Mouse (Mus musculus) fat pad, adult 2 months (tissue): Measurements from ENCODE around the gene Serpina16.

Experiments
- DNase-seq: peaks from one replicate; pipeline ENCODE4 v3.0.0-alpha.2; 2011; ENCODE audit warnings: low read depth, low spot score; ENCODE audit errors: extremely low read depth

Serpina16 gene

DNA sequence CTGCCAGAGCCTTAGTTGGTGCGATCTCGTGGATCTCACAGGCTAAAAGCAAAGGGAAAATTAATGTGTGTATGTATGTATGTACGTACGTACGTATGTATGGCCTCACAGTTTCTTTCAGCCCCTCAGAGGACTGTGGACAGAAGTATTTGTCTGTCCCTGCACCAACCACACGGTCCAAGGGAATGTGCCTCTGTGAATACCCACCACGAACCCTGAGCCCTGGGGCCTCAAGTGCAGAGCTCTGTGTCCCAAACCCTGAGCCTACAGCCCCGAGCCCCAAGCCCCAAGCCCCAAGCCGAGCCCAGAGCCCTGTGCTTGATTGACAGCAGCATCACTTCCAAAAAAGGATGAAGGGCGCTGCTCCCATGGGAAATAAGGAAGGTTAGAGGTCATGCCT is 17.9 kb downstream of the Serpina16 start:
- DNase-seq = no peak

DNA sequence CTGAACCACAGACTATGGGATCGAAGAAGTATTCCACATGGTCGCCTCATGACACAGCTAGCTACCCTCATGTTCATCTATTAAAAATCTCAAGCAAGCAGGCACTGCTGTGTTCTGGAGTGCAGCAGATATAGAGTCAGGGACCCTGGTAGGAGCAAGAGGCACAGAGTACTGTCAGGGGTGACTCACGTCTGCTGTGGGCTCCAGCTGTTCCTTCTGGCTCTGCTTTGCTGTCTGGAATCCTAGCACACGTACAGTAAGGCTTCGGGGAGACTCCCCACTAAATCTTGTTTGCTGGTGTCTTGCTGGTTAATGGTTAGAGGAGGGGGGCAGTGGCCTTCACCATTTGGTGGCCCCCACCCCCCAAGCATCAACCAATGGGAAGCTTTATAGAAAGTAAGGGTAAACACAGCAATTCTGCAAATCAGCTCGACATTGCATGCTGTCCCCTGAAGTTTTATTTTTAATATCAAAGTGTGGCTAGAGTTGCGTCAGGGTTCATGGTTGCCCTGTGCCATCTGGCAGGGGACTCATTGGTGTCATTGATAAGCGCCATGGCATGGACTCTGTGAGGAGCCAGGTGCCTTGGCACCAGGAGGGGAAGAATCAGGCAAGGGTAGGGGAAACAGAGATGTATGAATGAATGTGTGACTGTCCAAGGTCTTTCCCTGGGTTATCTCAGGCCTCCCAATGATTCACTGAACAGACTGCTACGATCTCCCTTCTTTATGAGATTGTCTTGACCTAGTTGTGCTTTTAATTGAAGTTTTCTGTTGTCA is 18.9 kb downstream of the Serpina16 start, which contains the start of gene Serpina6:
Gene Serpina6, minus strand, starts transcription at position 365 of the 779 bp plus-strand sequence.
- DNase-seq = no peak

DNA sequence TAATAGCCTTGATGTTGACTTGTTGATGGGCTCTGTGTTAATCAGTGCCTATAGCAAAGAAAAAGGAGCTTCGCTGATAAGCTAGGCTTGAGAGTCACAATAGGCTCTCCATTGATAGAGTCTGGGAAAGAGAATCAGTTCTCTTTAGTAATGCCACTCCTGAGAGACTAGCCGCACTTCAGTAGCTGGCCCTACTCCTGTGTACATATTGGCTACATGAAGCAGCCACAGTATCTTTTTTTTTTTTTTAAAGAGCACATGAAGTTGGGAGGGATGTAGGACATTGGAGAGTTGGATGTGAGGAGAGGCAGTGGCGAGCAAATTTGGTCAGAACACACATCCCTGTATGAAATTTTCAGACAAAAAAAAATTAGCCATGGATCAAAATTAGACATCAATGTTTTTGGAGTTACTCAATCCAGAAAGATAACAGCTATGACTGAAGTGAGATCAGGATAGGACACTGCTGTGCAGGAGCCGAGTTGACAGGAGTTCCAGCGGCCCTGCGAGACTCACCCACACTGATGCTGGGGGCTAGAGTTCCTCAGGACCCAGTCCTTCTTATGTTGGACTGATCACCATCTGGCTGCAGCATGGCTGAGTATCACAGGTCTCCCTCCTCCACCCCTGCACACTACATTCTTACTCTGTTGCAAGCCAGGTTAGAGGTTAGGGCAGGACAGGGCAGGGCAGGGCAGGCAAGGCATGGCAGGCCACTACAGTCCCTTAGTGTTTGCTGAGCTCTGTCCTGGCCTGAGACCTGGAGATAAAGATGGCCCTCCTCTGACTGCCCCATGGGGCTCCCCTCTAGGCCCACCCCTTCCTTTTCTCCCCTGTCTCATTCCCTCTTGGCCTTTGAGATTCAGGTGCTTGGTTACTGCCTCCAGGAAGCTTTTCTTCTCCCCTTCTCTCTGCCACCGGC is 20.6 kb downstream of the Serpina16 start:
- DNase-seq = no peak

DNA sequence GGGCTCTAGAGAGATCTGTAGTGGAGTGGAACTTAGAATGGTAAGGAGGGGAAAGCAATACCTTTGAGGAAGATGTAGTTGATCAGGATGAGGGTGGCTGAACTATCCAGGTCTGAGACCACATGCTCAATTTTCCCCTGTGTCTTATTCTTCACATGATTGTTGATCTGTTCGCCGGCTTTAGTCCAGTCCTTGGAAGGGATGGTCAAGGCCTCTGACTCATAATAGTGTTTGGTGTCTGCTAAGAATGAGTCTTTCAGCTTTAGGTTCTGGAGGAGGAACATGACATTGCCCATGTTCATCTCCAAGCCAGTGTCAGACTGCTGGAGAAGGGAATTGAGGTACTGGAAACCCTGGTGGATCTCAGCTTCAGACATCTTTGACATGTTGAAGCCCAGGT is 22.1 kb downstream of the Serpina16 start:
- DNase-seq = no peak

DNA sequence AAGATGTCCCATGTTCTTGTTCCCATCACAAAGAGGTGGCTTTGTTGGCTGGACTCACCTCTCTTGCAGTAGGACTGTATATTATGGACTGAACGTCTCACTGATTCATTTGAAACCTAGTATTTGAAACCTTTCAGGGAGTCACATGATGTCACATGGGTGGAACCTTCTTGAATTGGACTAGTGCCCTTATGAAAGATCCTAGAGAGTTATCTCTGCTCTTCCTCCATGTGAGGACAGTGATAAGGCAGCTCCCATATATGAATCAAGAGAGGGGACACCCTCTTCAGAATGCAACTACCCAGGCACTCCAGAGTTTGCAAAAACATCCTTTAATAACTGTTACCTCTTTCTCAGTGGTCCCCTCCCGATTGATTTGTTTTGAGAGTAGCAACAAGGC is 29.6 kb downstream of the Serpina16 start:
- DNase-seq = no peak

DNA sequence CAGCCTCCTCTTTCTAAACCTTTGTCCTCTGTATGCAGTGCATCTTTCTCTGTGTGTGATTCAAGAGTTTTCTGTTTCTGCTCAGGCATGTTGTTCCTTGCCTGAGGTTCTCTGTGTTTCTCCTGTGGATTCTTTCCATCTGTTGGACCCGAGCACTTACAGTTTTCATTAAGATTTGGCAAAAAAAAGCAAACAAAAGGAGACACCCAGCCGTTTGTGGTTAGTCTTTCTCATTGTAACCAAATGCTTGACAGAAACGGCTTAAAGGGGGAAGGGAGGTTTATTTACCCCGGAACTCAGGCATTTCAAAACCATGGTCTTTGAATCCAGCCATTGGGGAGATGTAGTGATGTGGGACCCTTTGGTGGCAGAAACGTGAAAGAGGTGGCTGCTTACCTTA is 31.3 kb downstream of the Serpina16 start:
- no peak for DNase-seq

DNA sequence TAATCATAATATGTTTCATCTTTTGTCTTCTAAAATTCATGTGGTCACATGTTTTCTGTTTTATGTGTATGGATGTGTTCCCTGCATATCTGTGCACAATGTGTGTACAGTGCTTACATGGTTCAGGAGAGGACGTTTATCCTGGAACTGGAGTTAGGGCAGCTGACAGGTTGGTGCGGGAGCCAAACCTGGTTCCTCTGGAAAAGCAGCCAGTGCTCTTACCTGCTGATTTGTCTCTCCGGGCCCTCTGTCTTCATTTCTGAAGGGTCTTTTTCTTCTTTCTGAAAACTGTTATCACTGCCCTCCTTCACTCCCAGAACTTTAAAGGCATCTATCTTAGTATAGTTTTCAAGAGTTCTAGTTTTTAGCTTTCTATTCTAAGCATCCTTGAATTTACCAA is 32.1 kb downstream of the Serpina16 start:
- no peak for DNase-seq

DNA sequence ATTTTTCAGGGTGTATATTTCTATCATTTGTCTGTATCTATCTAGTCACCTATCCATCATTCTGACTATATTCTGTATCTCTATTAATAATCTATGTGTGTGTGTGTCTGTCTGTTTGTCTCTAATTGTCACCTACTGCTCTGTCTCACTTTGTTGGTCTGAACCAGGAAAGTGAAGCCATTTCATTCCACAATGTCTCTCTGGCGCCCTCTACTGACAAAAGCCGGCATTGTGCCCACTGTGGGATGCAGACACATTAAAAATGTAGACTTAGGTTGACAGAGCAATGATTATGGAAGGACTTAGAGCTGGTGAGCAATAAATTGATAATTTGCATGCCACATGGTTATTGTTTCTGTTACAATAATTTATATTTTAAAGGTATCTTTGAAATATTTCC is 32.6 kb downstream of the Serpina16 start:
- no peak for DNase-seq

DNA sequence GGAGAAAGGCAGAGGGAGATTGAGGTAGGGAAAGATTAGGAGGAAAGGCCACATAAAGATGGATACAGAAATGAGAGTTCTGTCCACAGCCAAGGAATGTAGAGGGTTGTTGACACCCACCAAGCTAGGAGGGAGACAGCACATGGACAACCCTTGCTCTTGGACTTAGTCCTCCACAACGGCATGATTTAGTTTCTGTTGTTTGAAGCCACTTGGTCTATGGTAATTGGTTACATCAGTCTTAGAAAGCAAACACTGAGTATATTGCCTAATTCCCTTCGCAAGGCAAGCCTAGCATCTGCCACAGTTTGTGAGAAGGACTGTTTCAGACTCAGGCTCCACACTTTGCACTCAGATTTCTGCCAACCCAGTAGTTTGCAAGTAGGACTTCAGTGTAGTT is 40.1 kb downstream of the Serpina16 start:
- DNase-seq = no peak

DNA sequence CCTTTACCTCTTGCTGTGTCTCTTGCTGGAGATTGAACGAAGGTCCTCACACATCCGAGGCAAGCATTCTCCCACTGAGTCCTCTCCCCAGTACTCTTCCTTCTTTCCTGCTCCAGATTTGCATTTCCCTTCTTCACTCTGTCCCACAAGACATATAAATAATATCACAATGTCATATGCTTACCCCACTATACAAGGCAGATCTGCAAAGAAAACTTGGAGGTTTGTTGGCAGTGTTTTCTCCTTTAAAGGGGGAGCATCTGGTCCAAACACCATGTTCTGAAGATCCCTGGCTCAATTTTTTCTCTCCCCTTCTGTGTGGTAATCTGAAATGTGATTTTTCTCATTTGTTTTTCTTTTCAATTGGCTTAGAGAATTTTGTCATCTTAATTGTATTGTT is 41.5 kb downstream of the Serpina16 start:
- no peak for DNase-seq

DNA sequence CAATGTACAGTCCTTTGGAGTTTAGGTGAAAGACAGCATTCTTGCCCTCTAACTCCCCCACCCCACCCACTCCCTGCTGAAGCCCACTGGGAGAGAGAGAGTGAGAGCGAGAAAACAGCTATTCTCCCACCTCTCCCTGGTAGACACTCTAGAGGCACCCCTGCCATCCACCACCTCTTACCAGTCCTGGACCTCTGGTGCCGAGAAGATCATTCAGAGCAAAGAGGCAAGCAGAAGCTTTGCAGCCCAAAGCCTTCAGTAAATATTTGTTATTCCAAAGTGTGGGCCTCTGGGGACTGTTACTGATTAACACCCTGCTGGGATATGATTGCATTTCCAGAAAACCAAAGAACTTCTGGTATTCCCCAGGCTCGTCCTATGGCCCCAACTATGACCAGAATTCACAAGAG is 44.7 kb downstream of the Serpina16 start, which contains the start of gene Serpina10:
Gene Serpina10, minus strand, starts transcription at position 242 of the 410 bp plus-strand sequence.
- no peak for DNase-seq
